Mouse (Mus musculus): ENCODE results near the gene Sigmar1. TPM values are rescaled to one million over a fixed set of nuclear protein-coding genes. Genes with fewer than 3 reads are reported as not detected.
"Not testable (repeated sequence)": the region's sequence is repeated elsewhere in the genome, so short reads cannot be mapped to it uniquely, and the experiment has no call there.

Sigmar1 gene
- polyA plus RNA-seq, 1 experiment from 2014 or later: 57.8 TPM

DNA sequence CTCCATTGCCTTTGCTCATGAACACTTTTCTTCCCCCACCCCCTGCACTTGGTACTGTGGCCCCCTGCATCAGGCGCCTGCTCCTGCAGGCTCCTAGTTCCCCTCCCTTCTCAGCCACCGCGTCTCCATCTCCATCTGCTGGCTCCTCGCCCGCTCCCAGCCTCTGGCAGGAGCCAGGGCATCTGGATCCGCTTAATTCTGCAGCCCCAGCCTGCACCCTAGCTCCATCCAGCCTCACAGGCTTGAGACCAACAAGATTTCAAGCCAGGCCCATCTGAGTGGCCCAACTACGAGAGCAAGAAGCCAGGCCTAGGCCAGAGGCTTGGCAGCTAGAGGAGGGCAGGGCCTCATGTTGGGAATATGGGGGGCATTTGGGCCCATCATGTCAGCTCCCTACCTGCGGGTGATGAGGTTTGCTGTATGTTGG is 6.7 kb upstream of the Sigmar1 start:
- Histone ChIP-seq H3K27ac (peak overlapping the region; percentile 64), H3K4me1 (peaks cover 33% of the 10 kb centered on the region), H3K4me2 (0 out of 2 replicates have a peak overlapping the region, but pooled peaks have one; percentile 3)
- not testable (repeated sequence) for H3K27me3 ChIP-seq; H3K9me3 ChIP-seq; H3K4me3 ChIP-seq (replicated peaks); ATAC-seq (ENCODE audit: low FRiP score); H3K36me3 ChIP-seq (replicated peaks); H3K9ac ChIP-seq
- 49% methylated on average over 8 of the region's 8 CpGs for WGBS

- Histone ChIP-seq H3K4me3 (replicated peaks) (no peak overlapping the region), H3K4me1 (peaks cover 33% of the 10 kb centered on the region), H3K27me3 (no peaks in the 10 kb centered on the region), H3K27ac (peak overlapping the region; percentile 64), H3K9me3 (no peaks in the 10 kb centered on the region), H3K4me2 (peak overlapping the region; percentile 65; the same call in 1 of the 2 replicates), H3K9ac (no peak overlapping the region), H3K36me3 (replicated peaks) (0 out of 2 replicates have a peak, but pooled peaks cover 4% of the 10 kb centered on the region)
- WGBS: 37% methylated on average over 8 of the region's 8 CpGs
- ATAC-seq (ENCODE audit: low FRiP score): peak; percentile 37; the same call in 1 of the 2 replicates
These were observed 6.2 kb upstream of the Sigmar1 start for GRCm38 (mm10) chr4:41762099-41762687.

DNA sequence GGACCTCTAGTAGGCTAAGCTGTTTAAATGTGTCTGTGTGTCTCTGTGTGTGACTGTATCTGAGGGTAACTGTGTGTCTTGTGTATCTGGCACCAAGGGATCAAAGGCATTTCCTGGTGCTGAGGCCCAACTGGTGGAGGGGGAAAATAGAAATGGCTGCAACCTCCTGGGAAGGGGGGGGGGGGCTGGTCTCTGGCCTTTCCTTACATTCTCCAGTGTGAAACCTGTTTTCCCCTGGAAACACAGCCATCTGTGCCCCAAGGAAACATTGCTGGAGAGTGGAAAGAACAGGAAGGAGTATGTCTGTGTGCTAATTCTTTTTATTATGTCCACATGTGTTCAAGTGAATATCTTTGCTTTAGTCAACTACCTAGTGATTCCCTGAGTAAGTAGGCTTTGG is 5.7 kb upstream of the Sigmar1 start:
- peaks cover 33% of the 10 kb centered on the region for H3K4me1 ChIP-seq
- peak overlapping the region; percentile 65 for H3K4me2 ChIP-seq
- H3K27me3 ChIP-seq: no peaks in the 10 kb centered on the region
- H3K4me3 ChIP-seq (replicated peaks): peak overlapping the region; percentile 40; the same call in 1 of the 2 replicates
- no peaks in the 10 kb centered on the region for H3K9me3 ChIP-seq
- peak overlapping the region; percentile 64 for H3K27ac ChIP-seq
- no peak for ATAC-seq (ENCODE audit: low FRiP score)
- H3K36me3 ChIP-seq (replicated peaks): no peaks in the 10 kb centered on the region
- H3K9ac ChIP-seq: no peak overlapping the region

GRCm38 (mm10) chr4:41760911-41761310 is 5.0 kb upstream of the Sigmar1 start:
- H3K9me3 ChIP-seq: no peaks in the 10 kb centered on the region
- H3K9ac ChIP-seq: peak overlapping the region; percentile 9; the same call in 1 of the 2 replicates
- H3K27ac ChIP-seq: peak overlapping the region; percentile 64
- peak overlapping the region; percentile 65 for H3K4me2 ChIP-seq
- ATAC-seq (ENCODE audit: low FRiP score): 0 out of 2 replicates have a peak, but pooled peaks have one; percentile 12
- H3K36me3 ChIP-seq (replicated peaks): no peaks in the 10 kb centered on the region
- peak overlapping the region; percentile 40 for H3K4me3 ChIP-seq (replicated peaks)
- H3K27me3 ChIP-seq: no peaks in the 10 kb centered on the region
- WGBS: 86% methylated on average over 4 of the region's 4 CpGs
- peaks cover 38% of the 10 kb centered on the region for H3K4me1 ChIP-seq

DNA sequence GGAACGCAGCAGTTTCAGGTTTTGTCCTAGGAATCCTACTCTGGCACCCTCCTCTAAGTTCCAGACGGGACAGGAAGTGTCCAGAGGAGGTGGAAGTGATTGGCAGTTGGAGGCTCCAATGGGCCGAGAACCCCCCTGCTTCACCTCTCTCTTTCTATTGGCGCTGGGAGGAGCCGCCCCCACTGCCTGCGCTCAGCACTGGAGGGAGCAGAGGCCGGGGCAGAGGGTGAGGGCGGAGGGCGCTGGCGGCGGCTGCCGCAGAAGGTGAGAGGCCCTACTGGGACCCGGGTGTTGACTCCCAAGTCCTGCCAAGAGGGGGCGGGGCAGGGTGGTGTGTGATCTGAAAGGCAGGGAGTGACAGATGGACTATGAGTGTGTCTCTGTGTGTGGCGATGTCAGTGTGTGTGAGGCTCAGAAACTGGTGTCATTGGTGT is 4.3 kb upstream of the Sigmar1 start:
- H3K4me2 ChIP-seq: peak overlapping the region; percentile 65
- no peaks in the 10 kb centered on the region for H3K27me3 ChIP-seq
- 0% methylated on average over 15 of the region's 15 CpGs for WGBS
- peak; percentile 82 for ATAC-seq (ENCODE audit: low FRiP score)
- H3K4me3 ChIP-seq (replicated peaks): peak overlapping the region; percentile 40
- peaks cover 38% of the 10 kb centered on the region for H3K4me1 ChIP-seq
- H3K9ac ChIP-seq: peak overlapping the region; percentile 60
- no peaks in the 10 kb centered on the region for H3K9me3 ChIP-seq
- H3K36me3 ChIP-seq (replicated peaks): no peaks in the 10 kb centered on the region
- H3K27ac ChIP-seq: peak overlapping the region; percentile 64

GRCm38 (mm10) chr4:41759656-41760287 is 3.8 kb upstream of the Sigmar1 start:
- H3K36me3 ChIP-seq (replicated peaks): no peaks in the 10 kb centered on the region
- peak overlapping the region; percentile 5; the same call in 1 of the 2 replicates for H3K9ac ChIP-seq
- peak overlapping the region; percentile 40 for H3K4me3 ChIP-seq (replicated peaks)
- no peak for ATAC-seq (ENCODE audit: low FRiP score)
- H3K4me1 ChIP-seq: peaks cover 44% of the 10 kb centered on the region
- H3K9me3 ChIP-seq: no peaks in the 10 kb centered on the region
- 40% methylated on average over 6 of the region's 6 CpGs for WGBS
- 0 out of 2 replicates have a peak overlapping the region, but pooled peaks have one; percentile 64 for H3K27ac ChIP-seq
- H3K27me3 ChIP-seq: no peaks in the 10 kb centered on the region
- peak overlapping the region; percentile 65 for H3K4me2 ChIP-seq

DNA sequence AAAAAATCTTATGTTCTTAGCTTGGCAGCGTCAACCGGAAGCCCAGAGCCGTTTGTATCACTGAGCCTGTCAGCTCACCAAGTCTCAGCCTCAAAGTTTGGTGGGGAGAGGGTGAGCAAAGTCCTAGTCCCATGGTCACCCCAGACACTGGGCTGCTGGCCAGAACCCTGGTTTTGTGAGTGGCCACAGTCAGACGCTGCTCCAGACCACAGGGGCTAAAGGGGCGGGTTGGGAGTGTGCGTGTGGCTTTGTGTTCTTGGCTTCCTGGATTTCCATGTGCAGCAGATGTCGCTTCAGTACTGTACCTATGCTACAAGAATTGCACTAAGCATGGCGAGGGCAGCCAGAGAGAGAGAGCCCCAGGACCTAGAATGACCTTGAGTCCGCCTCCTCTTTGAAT is 3.2 kb upstream of the Sigmar1 start:
- H3K4me3 ChIP-seq (replicated peaks): no peak overlapping the region
- WGBS: 89% methylated on average over 9 of the region's 9 CpGs
- H3K4me2 ChIP-seq: no peak overlapping the region
- H3K9ac ChIP-seq: no peak overlapping the region
- H3K27ac ChIP-seq: no peak overlapping the region
- no peak for ATAC-seq (ENCODE audit: low FRiP score)
- H3K4me1 ChIP-seq: peaks cover 44% of the 10 kb centered on the region
- no peaks in the 10 kb centered on the region for H3K9me3 ChIP-seq
- no peaks in the 10 kb centered on the region for H3K36me3 ChIP-seq (replicated peaks)
- no peaks in the 10 kb centered on the region for H3K27me3 ChIP-seq

DNA sequence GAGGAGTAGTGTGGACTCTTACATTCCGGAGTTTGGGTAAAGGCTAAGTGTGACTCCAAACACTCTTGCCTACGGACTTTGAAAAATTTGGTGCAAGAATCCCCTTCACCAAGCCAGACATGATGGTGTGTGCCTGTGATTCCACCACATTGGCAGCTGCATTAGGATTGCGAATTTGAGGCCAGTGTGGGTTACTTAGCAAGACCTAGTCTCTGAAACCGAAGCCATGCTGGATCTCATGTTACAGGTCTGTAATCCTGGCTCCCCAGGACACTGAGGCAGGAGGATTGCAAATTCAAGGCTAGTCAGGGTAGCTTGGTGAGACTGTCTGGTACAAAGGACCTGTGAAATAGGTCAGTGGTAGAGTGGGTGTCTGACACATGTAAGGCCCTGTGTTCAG is 2.7 kb upstream of the Sigmar1 start:
- Histone ChIP-seq H3K27ac (no peak overlapping the region), H3K27me3 (no peaks in the 10 kb centered on the region), H3K4me1 (peaks cover 44% of the 10 kb centered on the region), H3K36me3 (replicated peaks) (no peaks in the 10 kb centered on the region), H3K4me3 (replicated peaks) (no peak overlapping the region), H3K9ac (no peak overlapping the region), H3K4me2 (no peak overlapping the region), H3K9me3 (no peaks in the 10 kb centered on the region)
- WGBS: 94% methylated on average over 4 of the region's 4 CpGs
- no peak for ATAC-seq (ENCODE audit: low FRiP score)

DNA sequence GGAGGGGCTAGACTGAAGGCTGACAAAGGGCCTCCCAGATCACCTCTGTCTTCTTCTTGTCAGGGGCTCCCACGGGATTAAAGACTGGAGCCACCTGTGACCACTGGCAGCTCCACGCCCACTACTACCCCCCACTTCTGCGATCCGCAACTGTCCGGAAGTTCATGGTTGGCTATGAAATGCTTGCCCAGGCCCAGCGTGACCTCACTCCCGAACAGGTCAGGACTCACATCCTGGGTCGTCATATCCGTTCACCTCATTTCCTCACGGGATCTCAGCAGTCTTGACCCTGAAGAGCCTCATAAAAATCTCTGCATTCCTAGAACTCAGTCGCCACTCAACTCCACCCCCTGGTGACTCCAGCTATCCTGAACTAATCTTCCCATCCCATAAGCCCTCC is 2.1 kb upstream of the Sigmar1 start:
- Histone ChIP-seq H3K4me2 (no peak overlapping the region), H3K36me3 (replicated peaks) (no peaks in the 10 kb centered on the region), H3K4me1 (peaks cover 44% of the 10 kb centered on the region), H3K27me3 (0 out of 2 replicates have a peak, but pooled peaks cover under 1% of the 10 kb centered on the region), H3K9me3 (no peaks in the 10 kb centered on the region), H3K27ac (no peak overlapping the region), H3K9ac (no peak overlapping the region), H3K4me3 (replicated peaks) (no peak overlapping the region)
- 88% methylated on average over 11 of the region's 11 CpGs for WGBS
- no peak for ATAC-seq (ENCODE audit: low FRiP score)

DNA sequence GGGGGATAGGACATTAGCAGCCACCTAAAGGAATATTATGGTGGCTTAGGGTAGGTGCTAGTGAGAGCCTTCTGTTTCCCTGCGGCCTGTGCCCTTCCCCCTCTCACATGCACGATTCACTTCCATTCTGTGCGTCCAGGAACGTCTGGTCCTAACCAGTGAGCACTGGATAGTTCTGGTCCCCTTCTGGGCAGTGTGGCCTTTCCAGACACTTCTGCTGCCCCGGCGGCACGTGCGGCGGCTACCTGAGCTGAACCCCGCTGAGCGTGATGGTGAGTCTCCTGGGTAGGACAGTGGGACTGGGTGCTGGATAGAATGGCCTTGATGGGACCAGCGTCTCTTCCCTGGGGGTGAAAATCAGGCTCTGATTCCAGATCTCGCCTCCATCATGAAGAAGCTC is 1.4 kb upstream of the Sigmar1 start:
- Histone ChIP-seq H3K9ac (no peak overlapping the region), H3K9me3 (no peaks in the 10 kb centered on the region), H3K27me3 (0 out of 2 replicates have a peak, but pooled peaks cover 5% of the 10 kb centered on the region), H3K36me3 (replicated peaks) (no peaks in the 10 kb centered on the region), H3K4me2 (no peak overlapping the region), H3K4me1 (peaks cover 40% of the 10 kb centered on the region), H3K27ac (no peak overlapping the region), H3K4me3 (replicated peaks) (no peak overlapping the region)
- ATAC-seq (ENCODE audit: low FRiP score): no peak
- WGBS: 90% methylated on average over 13 of the region's 13 CpGs

- H3K36me3 ChIP-seq (replicated peaks): no peaks in the 10 kb centered on the region
- ATAC-seq (ENCODE audit: low FRiP score): no peak
- no peak overlapping the region for H3K27ac ChIP-seq
- H3K9me3 ChIP-seq: no peaks in the 10 kb centered on the region
- peaks cover 31% of the 10 kb centered on the region for H3K4me1 ChIP-seq
- H3K9ac ChIP-seq: peak overlapping the region; percentile 62
- 0 out of 2 replicates have a peak, but pooled peaks cover 10% of the 10 kb centered on the region for H3K27me3 ChIP-seq
- WGBS: 77% methylated on average over 8 of the region's 8 CpGs
- peak overlapping the region; percentile 65 for H3K4me3 ChIP-seq (replicated peaks)
- H3K4me2 ChIP-seq: peak overlapping the region; percentile 86
These were observed 483 bp upstream of the Sigmar1 start for GRCm38 (mm10) chr4:41756440-41756839.

GRCm38 (mm10) chr4:41754797-41755337 is 1.1 kb downstream of the Sigmar1 start, which contains the start of gene Galt:
Galt (plus strand) TSS chr4:41755228.
- Histone ChIP-seq H3K4me3 (replicated peaks) (peak within 1 kb of the TSS; percentile 65), H3K4me1 (peaks cover 15% of the 10 kb centered on the region), H3K36me3 (replicated peaks) (no peaks in the 10 kb centered on the region), H3K27me3 (0 out of 2 replicates have a peak, but pooled peaks cover 12% of the 10 kb centered on the region), H3K27ac (peak within 1 kb of the TSS; percentile 77), H3K9ac (peak within 1 kb of the TSS; percentile 62), H3K4me2 (peak within 1 kb of the TSS; percentile 86), H3K9me3 (no peaks in the 10 kb centered on the region)
- WGBS: 14% methylated on average over 14 of the region's 14 CpGs
- peak; percentile 37 for ATAC-seq (ENCODE audit: low FRiP score)
